Mouse (Mus musculus) midbrain, postnatal 0 days (tissue): Measurements from ENCODE around the gene Tenm2. TPM values are rescaled to one million over a fixed set of nuclear protein-coding genes. Genes with fewer than 3 reads are reported as not detected.

ENCODE experiments used
- ATAC-seq: fragments of 200-750 bp; cut with Nextera tagmentation; 2 replicates; pipeline ENCODE4 v1.8.0; 2017; ENCODE audit warnings: moderate number of reproducible peaks, mild to moderate bottlenecking, moderate TSS enrichment, moderate library complexity; ENCODE audit not compliant: low FRiP score
- DNase-seq: peaks from one replicate; pipeline ENCODE4 v3.0.0-alpha.2; 2015; ENCODE audit warnings: low spot score
- H3K27ac ChIP-seq: fragments of 300-500 bp; sonication (generic); 2 replicates; pipeline ENCODE4 v1.5.1; 2014; ENCODE audit warnings: low read depth, mild to moderate bottlenecking, low read length, mixed read lengths
- H3K27me3 ChIP-seq: fragments of 300-500 bp; sonication (generic); 2 replicates; pipeline ENCODE4 v1.6.1; 2014; ENCODE audit warnings: low read length, control low read depth, mixed read lengths; ENCODE audit not compliant: insufficient read depth
- H3K36me3 ChIP-seq: fragments of 300-500 bp; sonication (generic); 2 replicates; pipeline ENCODE4 v1.6.1; 2014; ENCODE audit warnings: low read length, control low read depth, mixed read lengths; ENCODE audit not compliant: insufficient read depth
- H3K4me1 ChIP-seq: fragments of 300-500 bp; sonication (generic); 2 replicates; pipeline ENCODE4 v1.6.1; 2014; ENCODE audit warnings: mild to moderate bottlenecking, control low read depth, antibody characterized with exemption, low read length, mixed read lengths; ENCODE audit not compliant: insufficient read depth
- H3K4me2 ChIP-seq: fragments of 300-500 bp; sonication (generic); 2 replicates; pipeline ENCODE4 v1.6.1; 2014; ENCODE audit warnings: low read depth, mild to moderate bottlenecking, low read length, mixed read lengths; ENCODE audit not compliant: poor library complexity, severe bottlenecking
- H3K4me3 ChIP-seq: fragments of 300-500 bp; sonication (generic); 2 replicates; pipeline ENCODE4 v1.5.1; 2014; ENCODE audit warnings: low read depth, mild to moderate bottlenecking, low read length, moderate library complexity
- H3K9ac ChIP-seq: fragments of 300-500 bp; sonication (generic); replicated peaks from 2 replicates; pipeline ENCODE4 v1.6.1; 2014; ENCODE audit warnings: mild to moderate bottlenecking, low read length, moderate library complexity, mixed read lengths; ENCODE audit not compliant: poor library complexity, severe bottlenecking
- H3K9me3 ChIP-seq: fragments of 300-500 bp; sonication (generic); 2 replicates; pipeline ENCODE4 v1.6.1; 2016; ENCODE audit warnings: low read length, control low read depth
- CTCF ChIP-seq: IDR thresholded peaks from 2 replicates; pipeline ENCODE4 v1.5.1; 2016; ENCODE audit warnings: antibody characterized with exemption, mild to moderate bottlenecking
- WGBS: fragments of 180-500 bp; shearing (Covaris S2); extraction: QIAGEN DNeasy Blood & Tissue Kit; methylation state at CpG from one replicate; pipeline ENCODE4 v1.1.7; 2014; 5-methylcytosine and 5-hydroxymethylcytosine counted together
- polyA plus RNA-seq: library from polyadenylated mRNA; unstranded; fragments of >200 nt; fragmentation: Nextera tagmentation; extraction: Ambion mirVana; gene quantifications from 2 replicates; pipeline ENCODE4 v1.2.1, GENCODE M21; 2015
- total RNA-seq: library from RNA; depleted of rRNA; stranded (reverse); fragments of >200 nt; gene quantifications from 2 replicates; pipeline ENCODE4 v1.2.3, GENCODE M21; 2014

Gene Tenm2
- total and polyA plus RNA-seq, 2 experiments from 2014 or later, result 62.6 to 138 TPM

DNA sequence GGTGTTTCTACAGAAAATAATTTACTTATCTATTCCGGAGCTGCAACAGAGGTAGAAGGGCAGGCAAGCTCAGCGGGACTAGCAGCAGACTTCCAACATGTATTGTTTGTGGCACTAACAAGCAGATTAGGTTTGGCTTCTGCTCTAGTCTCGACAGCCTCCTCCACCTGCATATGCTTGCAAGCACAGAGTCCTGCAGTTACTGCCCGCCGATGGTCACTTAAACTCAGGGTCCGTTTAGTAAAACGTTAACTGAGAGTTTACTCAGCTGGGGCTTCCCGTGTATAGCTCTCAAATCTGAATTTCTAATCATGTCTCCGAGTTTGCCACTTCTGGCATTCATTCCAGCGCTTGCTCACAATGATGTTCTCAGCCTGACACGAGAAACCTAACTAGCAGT is 404.3 kb downstream of the Tenm2 start:
- Histone ChIP-seq H3K4me1 (no peaks in the 10 kb centered on the region), H3K9ac (no peak overlapping the region), H3K27ac (no peak overlapping the region), H3K27me3 (no peaks in the 10 kb centered on the region), H3K36me3 (no peaks in the 10 kb centered on the region), H3K4me3 (no peak overlapping the region), H3K9me3 (no peaks in the 10 kb centered on the region), H3K4me2 (no peak overlapping the region)
- no peak for ATAC-seq
- no peak for DNase-seq
- 56% methylated on average over 11 of the region's 11 CpGs for whole genome bisulfite sequencing
- TF ChIP-seq CTCF, result no peak

DNA sequence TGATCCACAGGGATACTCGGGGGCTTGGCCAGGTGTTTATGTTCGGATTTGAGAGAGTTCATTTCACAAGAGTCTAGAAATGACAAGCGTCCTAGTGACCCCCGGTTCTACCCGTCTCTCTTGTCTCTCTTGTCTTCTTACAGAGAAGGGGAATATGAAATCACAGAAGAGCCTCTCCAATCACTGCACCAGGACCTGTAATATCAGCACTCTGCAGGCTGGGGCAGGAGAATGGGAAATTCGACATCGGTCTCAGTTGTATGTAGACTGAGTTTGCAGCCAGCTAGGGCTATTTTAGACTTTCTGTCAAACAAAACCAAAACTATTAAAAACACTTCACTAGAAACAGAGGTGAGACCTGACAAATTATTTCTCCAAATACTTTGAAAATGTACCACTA is 411.1 kb downstream of the Tenm2 start:
- H3K9ac ChIP-seq, result no peak overlapping the region
- DNase-seq, result no peak
- ATAC-seq, result no peak
- WGBS, result 24% methylated on average over 7 of the region's 7 CpGs
- 0 out of 2 replicates have a peak overlapping the region, but pooled peaks have one; percentile 0 for H3K4me2 ChIP-seq
- H3K4me3 ChIP-seq, result no peak overlapping the region
- no peak overlapping the region for H3K27ac ChIP-seq
- no peaks in the 10 kb centered on the region for H3K27me3 ChIP-seq
- H3K36me3 ChIP-seq, result no peaks in the 10 kb centered on the region
- H3K4me1 ChIP-seq, result no peaks in the 10 kb centered on the region
- no peaks in the 10 kb centered on the region for H3K9me3 ChIP-seq
- no peak for TF ChIP-seq CTCF

DNA sequence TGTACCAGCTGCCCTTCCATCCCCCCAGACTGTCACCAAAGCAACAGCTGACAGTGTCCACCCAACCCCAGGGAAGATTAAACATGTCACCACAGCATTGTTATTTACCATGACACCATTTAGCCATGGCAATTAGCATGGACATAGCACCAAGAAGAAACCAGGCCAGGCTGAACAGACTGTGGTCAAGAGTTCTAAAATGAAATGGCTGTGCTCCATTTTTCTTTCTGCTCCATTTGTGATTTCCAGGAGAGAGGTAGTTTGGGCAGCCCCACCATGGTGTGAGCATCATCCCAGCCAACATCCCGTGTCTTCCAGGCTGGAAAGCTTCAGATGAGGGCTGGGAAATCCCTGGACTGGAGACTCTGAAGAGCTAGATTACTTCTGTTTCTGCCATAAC is 431.1 kb downstream of the Tenm2 start:
- no peak for TF ChIP-seq CTCF
- H3K4me3 ChIP-seq, result no peak overlapping the region
- ATAC-seq, result peak; percentile 44; the same call in 1 of the 2 replicates
- peaks cover 3% of the 10 kb centered on the region; the same call in 1 of the 2 replicates for H3K4me1 ChIP-seq
- H3K27me3 ChIP-seq, result no peaks in the 10 kb centered on the region
- H3K9me3 ChIP-seq, result no peaks in the 10 kb centered on the region
- H3K4me2 ChIP-seq, result no peak overlapping the region
- H3K36me3 ChIP-seq, result no peaks in the 10 kb centered on the region
- WGBS, result 83% methylated on average over 1 of the region's 1 CpGs
- peak; percentile 81 for DNase-seq
- no peak overlapping the region for H3K27ac ChIP-seq
- no peak overlapping the region for H3K9ac ChIP-seq

GRCm38 (mm10) chr11:36802208-36802631 is 433.5 kb downstream of the Tenm2 start:
- DNase-seq (peak; percentile 68), ATAC-seq (no peak)
- peak overlapping the region; percentile 1; the same call in 1 of the 2 replicates for H3K27ac ChIP-seq
- H3K36me3 ChIP-seq, result no peaks in the 10 kb centered on the region
- no peaks in the 10 kb centered on the region for H3K9me3 ChIP-seq
- 24% methylated on average over 8 of the region's 8 CpGs for WGBS
- peak overlapping the region; percentile 12 for H3K4me2 ChIP-seq
- peaks cover 3% of the 10 kb centered on the region; the same call in 1 of the 2 replicates for H3K4me1 ChIP-seq
- no peaks in the 10 kb centered on the region for H3K27me3 ChIP-seq
- no peak overlapping the region for H3K4me3 ChIP-seq
- peak; percentile 28; the same call in 1 of the 2 replicates for TF ChIP-seq CTCF
- no peak overlapping the region for H3K9ac ChIP-seq

GRCm38 (mm10) chr11:36801683-36802082 is 434.1 kb downstream of the Tenm2 start:
- H3K9ac ChIP-seq, result no peak overlapping the region
- no peaks in the 10 kb centered on the region for H3K9me3 ChIP-seq
- no peak for DNase-seq
- H3K4me2 ChIP-seq, result no peak overlapping the region
- no peak for TF ChIP-seq CTCF
- H3K36me3 ChIP-seq, result no peaks in the 10 kb centered on the region
- H3K27me3 ChIP-seq, result no peaks in the 10 kb centered on the region
- H3K27ac ChIP-seq, result no peak overlapping the region
- peaks cover 3% of the 10 kb centered on the region; the same call in 1 of the 2 replicates for H3K4me1 ChIP-seq
- H3K4me3 ChIP-seq, result no peak overlapping the region
- 62% methylated on average over 4 of the region's 4 CpGs for WGBS
- ATAC-seq, result no peak

DNA sequence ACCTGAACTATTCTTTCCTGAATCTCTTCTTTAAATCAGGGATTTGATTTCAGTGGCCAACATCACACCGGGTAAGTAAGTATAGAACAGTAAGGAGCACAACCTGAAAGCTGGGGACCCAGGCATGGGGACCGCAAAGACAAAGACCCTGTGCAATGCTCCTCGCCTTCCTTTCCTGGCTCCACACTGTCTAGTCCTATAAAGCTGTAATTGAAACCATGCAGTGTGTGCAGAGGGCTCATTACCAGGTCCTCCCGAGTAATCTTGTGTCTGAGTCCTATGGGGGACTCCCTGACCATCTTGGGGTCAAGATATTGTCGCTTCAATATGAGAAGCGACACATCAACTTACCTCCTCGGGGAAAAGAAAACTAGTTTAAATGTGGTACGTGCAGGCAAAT is 436.4 kb downstream of the Tenm2 start:
- 76% methylated on average over 8 of the region's 8 CpGs for WGBS
- Histone ChIP-seq H3K36me3 (no peaks in the 10 kb centered on the region), H3K4me1 (peaks cover 3% of the 10 kb centered on the region; the same call in 1 of the 2 replicates), H3K27me3 (no peaks in the 10 kb centered on the region), H3K9ac (no peak overlapping the region), H3K27ac (no peak overlapping the region), H3K4me3 (no peak overlapping the region), H3K9me3 (no peaks in the 10 kb centered on the region), H3K4me2 (no peak overlapping the region)
- TF ChIP-seq CTCF, result no peak
- DNase-seq, result no peak
- no peak for ATAC-seq
